ENCODE assay signal across 8 mouse cellular contexts in genomic region chr6:143751076-143752070, GRCm38 (mm10).
DNase-seq lines count a peak whose midpoint lies in the region; ATAC-seq lines count a peak whose summit lies in the region.

No protein-coding gene starts in this region.

- no peak for DNase-seq in limb, embryonic 10.5 days (ENCODE audit: low spot score)
- DNase-seq in natural killer cell, adult 2 months (ENCODE audit: low spot score in 2 of 2) = peak; percentile 66 to 68
- no peak for DNase-seq in left cerebral cortex, adult 11 months (ENCODE audit: low spot score)
- DNase-seq in gastrocnemius, postnatal 4 days (ENCODE audit: low spot score in 2 of 2) = no peak

- no peak overlapping the region for H3K4me3 ChIP-seq in limb, embryonic 13.5 days
- no peak overlapping the region for H3K4me3 ChIP-seq in limb, embryonic 10.5 days
- H3K4me3 ChIP-seq in heart, embryonic 16.5 days (ENCODE audit: low read length) = peak overlapping the region; percentile 23; the same call in 1 of the 2 replicates
- 0 out of 2 replicates have a peak overlapping the region, but pooled peaks have one; percentile 4 for H3K4me3 ChIP-seq in limb, embryonic 15.5 days
- H3K4me3 ChIP-seq in hindbrain, embryonic 12.5 days = no peak overlapping the region

- WGBS in limb, embryonic 13.5 days = 71% methylated on average over 14 of the region's 14 CpGs
- 85% methylated on average over 14 of the region's 14 CpGs for WGBS in limb, embryonic 10.5 days
- 66% methylated on average over 14 of the region's 14 CpGs for WGBS in heart, embryonic 16.5 days
- 66% methylated on average over 14 of the region's 14 CpGs for WGBS in limb, embryonic 15.5 days
- WGBS in hindbrain, embryonic 12.5 days = 74% methylated on average over 14 of the region's 14 CpGs

- no peaks in the 10 kb centered on the region for H3K36me3 ChIP-seq in limb, embryonic 13.5 days
- H3K36me3 ChIP-seq in limb, embryonic 10.5 days = no peaks in the 10 kb centered on the region
- H3K36me3 ChIP-seq in heart, embryonic 16.5 days (ENCODE audit: control insufficient read depth, insufficient read depth) = no peaks in the 10 kb centered on the region
- no peaks in the 10 kb centered on the region for H3K36me3 ChIP-seq in limb, embryonic 15.5 days
- no peaks in the 10 kb centered on the region for H3K36me3 ChIP-seq in hindbrain, embryonic 12.5 days

- no peaks in the 10 kb centered on the region for H3K9me3 ChIP-seq in limb, embryonic 13.5 days
- H3K9me3 ChIP-seq in limb, embryonic 10.5 days (replicated peaks) = no peaks in the 10 kb centered on the region
- H3K9me3 ChIP-seq in heart, embryonic 16.5 days (replicated peaks; ENCODE audit: control insufficient read depth, low read length) = no peaks in the 10 kb centered on the region
- no peaks in the 10 kb centered on the region for H3K9me3 ChIP-seq in limb, embryonic 15.5 days
- no peaks in the 10 kb centered on the region for H3K9me3 ChIP-seq in hindbrain, embryonic 12.5 days (replicated peaks)

- H3K4me1 ChIP-seq in limb, embryonic 13.5 days = peaks cover 9% of the 10 kb centered on the region; the same call in 1 of the 2 replicates
- H3K4me1 ChIP-seq in limb, embryonic 10.5 days = no peaks in the 10 kb centered on the region
- no peaks in the 10 kb centered on the region for H3K4me1 ChIP-seq in heart, embryonic 16.5 days (ENCODE audit: control insufficient read depth, insufficient read depth, low read length)
- H3K4me1 ChIP-seq in limb, embryonic 15.5 days = no peaks in the 10 kb centered on the region
- no peaks in the 10 kb centered on the region for H3K4me1 ChIP-seq in hindbrain, embryonic 12.5 days

- H3K27me3 ChIP-seq in limb, embryonic 13.5 days = no peaks in the 10 kb centered on the region
- H3K27me3 ChIP-seq in limb, embryonic 10.5 days (ENCODE audit: low read depth, poor library complexity, severe bottlenecking) = no peaks in the 10 kb centered on the region
- H3K27me3 ChIP-seq in heart, embryonic 16.5 days (ENCODE audit: control insufficient read depth, insufficient read depth, low read length) = no peaks in the 10 kb centered on the region
- no peaks in the 10 kb centered on the region for H3K27me3 ChIP-seq in limb, embryonic 15.5 days
- no peaks in the 10 kb centered on the region for H3K27me3 ChIP-seq in hindbrain, embryonic 12.5 days

- H3K4me2 ChIP-seq in limb, embryonic 13.5 days (replicated peaks) = peak overlapping the region; percentile 38
- peak overlapping the region; percentile 34 for H3K4me2 ChIP-seq in heart, embryonic 16.5 days (ENCODE audit: low read depth, low read length)
- H3K4me2 ChIP-seq in limb, embryonic 15.5 days = 0 out of 2 replicates have a peak overlapping the region, but pooled peaks have one; percentile 10
- no peak overlapping the region for H3K4me2 ChIP-seq in hindbrain, embryonic 12.5 days (replicated peaks)

- no peak overlapping the region for H3K27ac ChIP-seq in limb, embryonic 13.5 days
- no peak overlapping the region for H3K27ac ChIP-seq in limb, embryonic 10.5 days
- H3K27ac ChIP-seq in heart, embryonic 16.5 days (ENCODE audit: low read length) = peak overlapping the region; percentile 35; the same call in 1 of the 2 replicates
- no peak overlapping the region for H3K27ac ChIP-seq in limb, embryonic 15.5 days
- H3K27ac ChIP-seq in hindbrain, embryonic 12.5 days = no peak overlapping the region

- no peak for ATAC-seq in limb, embryonic 13.5 days (ENCODE audit: low FRiP score, low read depth)
- ATAC-seq in heart, embryonic 16.5 days (replicated peaks; ENCODE audit: extremely low read depth, insufficient read depth, low FRiP score) = peak; percentile 32; the same call in 1 of the 2 replicates
- ATAC-seq in limb, embryonic 15.5 days (ENCODE audit: insufficient number of reproducible peaks, low FRiP score, low TSS enrichment, low read depth) = no peak
- no peak for ATAC-seq in hindbrain, embryonic 12.5 days (ENCODE audit: low FRiP score)

- no peak overlapping the region for H3K9ac ChIP-seq in limb, embryonic 13.5 days
- H3K9ac ChIP-seq in heart, embryonic 16.5 days (ENCODE audit: low read length) = peak overlapping the region; percentile 21; the same call in 1 of the 2 replicates
- no peak overlapping the region for H3K9ac ChIP-seq in limb, embryonic 15.5 days
- no peak overlapping the region for H3K9ac ChIP-seq in hindbrain, embryonic 12.5 days

Comparison
In these comparisons a context has a peak if more than half of its experiments do, and no peak if none do; other contexts are left out.
1. H3K4me3 ChIP-seq: peak in heart, embryonic 16.5 days (single experiment) and limb, embryonic 15.5 days (single experiment); none in limb, embryonic 13.5 days (single experiment), limb, embryonic 10.5 days (single experiment) and hindbrain, embryonic 12.5 days (single experiment).
2. DNase-seq: peak in natural killer cell, adult 2 months (2 of 2); none in limb, embryonic 10.5 days (single experiment), left cerebral cortex, adult 11 months (single experiment) and gastrocnemius, postnatal 4 days (0 of 2).